Mouse (Mus musculus) layer of hippocampus, adult 2 months (tissue): Measurements from ENCODE around the gene Nuak1. TPM values are rescaled to one million over a fixed set of nuclear protein-coding genes. Genes with fewer than 3 reads are reported as not detected.

Experiments
- DNase-seq, 2 experiments: peaks; one replicate each; pipeline ENCODE4 v3.0.0; 2022; ENCODE audit warnings: low spot score in 2 of 2
- H3K27ac ChIP-seq: fragments of 200-600 bp; 2 replicates; pipeline ENCODE4 v1.8.1; 2022
- H3K4me3 ChIP-seq: fragments of 200-600 bp; 2 replicates; pipeline ENCODE4 v1.8.1; 2022; ENCODE audit warnings: mild to moderate bottlenecking
- CTCF ChIP-seq: fragments of 200-600 bp; conservative IDR thresholded peaks from 2 replicates; pipeline ENCODE4 v1.8.1; 2022; ENCODE audit warnings: antibody characterized with exemption, mild to moderate bottlenecking, moderate library complexity
- total RNA-seq, 2 experiments: library from RNA; stranded (reverse); gene quantifications; 2 replicates each; pipeline ENCODE4 v1.2.3; 2021

Nuak1 gene
- total RNA-seq, 2 experiments from 2014 or later = 47.9 to 51.4 TPM

DNA sequence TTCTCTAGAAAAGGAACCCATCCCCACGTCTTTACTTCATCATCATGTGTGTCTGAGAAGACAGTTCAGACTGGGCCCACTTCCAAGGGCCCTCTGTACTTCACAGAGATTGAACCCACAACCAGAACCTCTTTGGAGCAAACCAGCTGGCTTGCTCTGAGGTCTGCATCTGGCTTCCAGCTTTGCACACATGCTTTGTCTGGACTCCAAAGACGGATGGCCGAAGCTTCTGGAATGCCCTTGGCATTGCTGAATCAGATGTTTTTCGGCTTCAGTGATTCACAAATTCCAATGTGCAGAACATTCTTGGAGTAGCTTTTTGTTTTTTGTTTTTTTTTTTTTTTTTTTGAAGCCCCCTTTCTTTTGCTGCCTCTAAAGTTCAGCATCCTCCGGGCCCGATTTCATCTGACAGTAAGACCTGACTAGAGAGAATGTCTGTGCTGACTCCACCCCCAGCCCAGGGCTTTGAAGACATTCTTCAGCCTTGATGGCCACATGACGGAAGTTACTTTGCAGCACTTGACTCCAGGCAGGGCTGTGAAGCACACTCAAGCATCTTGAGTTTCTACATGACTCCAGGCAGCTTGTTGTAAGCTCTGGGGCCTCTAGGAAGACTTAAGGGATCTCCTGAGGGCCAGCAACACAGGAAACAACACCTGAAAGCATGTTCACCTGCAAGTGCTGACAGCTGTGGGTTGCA, 75.1 kb downstream of the Nuak1 start:
- no peak for TF ChIP-seq CTCF
- no peak overlapping the region; the same call in 1 of the 2 replicates for H3K27ac ChIP-seq
- DNase-seq = no peak

DNA sequence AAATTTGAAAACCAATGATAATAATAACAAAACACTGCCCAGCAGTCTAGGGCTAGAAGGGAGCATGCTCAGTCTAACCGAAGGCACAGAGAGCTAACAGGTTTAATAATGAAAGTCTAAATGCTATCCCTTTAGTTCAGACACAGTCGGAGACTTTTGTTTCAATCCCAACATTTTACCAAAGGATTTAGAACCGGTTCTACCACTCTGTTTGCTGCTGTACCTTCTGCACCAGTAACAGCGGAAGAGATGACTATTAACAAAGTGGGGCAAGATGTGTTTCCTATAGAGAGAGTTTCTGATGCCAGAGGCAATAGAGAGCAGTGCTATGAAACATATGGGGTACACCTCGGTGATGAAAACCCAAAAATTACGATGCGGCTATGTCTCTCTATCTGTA, 76.6 kb downstream of the Nuak1 start:
- Histone ChIP-seq H3K4me3 (no peak overlapping the region), H3K27ac (no peak overlapping the region)
- TF ChIP-seq CTCF = no peak
- no peak for DNase-seq

More for the DNA sequence above, 75.1 kb downstream of the Nuak1 start:
- H3K4me3 ChIP-seq = no peak overlapping the region

DNA sequence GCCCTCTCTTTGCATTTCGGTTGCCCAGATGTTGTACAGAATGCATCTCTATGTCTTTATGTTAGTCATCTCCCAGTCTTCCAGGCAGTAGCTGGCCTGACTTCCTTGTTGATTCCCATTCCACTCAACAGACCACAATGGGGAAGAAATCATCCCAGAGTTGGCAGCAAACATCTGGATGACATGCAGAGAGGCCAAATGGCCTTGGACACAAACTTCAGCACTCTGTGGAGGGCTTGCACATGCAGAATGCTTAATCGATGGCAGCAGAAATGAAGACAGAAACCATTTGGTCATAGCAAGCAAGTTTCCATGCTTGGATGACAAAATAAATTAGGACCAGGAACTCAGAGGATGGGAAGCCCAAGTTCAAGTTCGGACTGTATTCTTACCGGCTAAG, 79.4 kb downstream of the Nuak1 start:
- DNase-seq = no peak
- no peak for TF ChIP-seq CTCF
- H3K27ac ChIP-seq = no peak overlapping the region
- no peak overlapping the region for H3K4me3 ChIP-seq

DNA sequence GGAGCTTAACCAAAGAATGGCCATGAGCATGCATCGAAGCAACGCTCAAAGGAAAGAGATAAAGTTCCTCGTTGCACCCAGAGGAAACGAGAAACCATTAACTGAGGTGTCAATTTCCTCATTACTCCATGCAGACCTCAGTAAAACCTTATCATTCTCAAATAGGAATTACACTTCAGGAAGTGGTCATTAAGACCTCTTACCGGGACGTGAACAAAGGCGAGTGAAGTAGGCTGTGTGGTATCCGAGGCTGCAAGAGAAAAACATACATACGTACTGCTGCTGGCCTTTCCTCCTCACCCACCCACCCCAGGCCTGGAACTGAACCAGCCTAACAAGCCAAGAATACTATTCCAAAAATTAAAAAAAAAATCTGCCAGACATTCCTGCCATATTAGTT, 80.0 kb downstream of the Nuak1 start:
- Histone ChIP-seq H3K4me3 (no peak overlapping the region), H3K27ac (no peak overlapping the region)
- no peak for TF ChIP-seq CTCF
- no peak for DNase-seq

- no peak overlapping the region for H3K4me3 ChIP-seq
- DNase-seq = no peak
- TF ChIP-seq CTCF = no peak
- H3K27ac ChIP-seq = peak overlapping the region; percentile 87
Observed at GRCm38 (mm10) chr10:84358738-84359120, 81.7 kb downstream of the Nuak1 start.

DNA sequence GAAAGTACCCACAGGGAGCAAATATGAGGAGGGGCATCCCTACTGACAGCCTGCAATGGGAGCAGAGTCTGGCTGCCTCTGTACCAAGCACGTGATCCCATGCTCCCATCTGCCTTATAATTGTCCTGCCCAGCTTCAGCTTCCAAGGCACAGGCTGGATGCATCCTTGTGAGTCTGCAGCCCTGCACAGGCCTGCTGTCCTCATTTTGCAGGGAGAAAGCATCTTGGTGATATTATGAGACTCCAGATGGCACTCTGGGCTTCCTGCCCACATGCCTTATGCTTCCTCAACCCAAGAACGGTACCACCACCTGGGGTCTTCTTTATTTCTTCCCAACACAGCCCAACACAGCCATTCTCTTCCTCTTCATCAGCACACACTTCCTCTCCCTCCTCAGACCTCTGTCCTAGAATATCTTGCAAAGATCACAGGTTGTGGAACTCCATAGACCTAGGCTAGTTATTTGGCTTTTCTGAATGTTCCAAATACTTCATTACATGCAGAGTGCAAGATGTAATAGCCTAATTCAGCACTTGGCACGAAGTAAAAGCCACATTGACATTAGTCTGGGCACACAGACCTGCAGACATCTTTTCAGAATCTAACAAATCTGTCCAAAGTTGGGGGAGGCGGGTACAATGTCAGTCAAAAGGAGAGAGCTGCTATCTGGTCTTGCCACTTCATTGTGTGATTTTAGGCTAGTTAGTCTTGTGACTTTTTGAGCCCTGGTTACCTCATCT, 82.2 kb downstream of the Nuak1 start:
- peak overlapping the region; percentile 87 for H3K27ac ChIP-seq
- no peak overlapping the region for H3K4me3 ChIP-seq
- no peak for TF ChIP-seq CTCF
- peak; percentile 81 to 91 for DNase-seq

- DNase-seq = no peak
- Histone ChIP-seq H3K27ac (peak overlapping the region; percentile 87), H3K4me3 (no peak overlapping the region)
- no peak for TF ChIP-seq CTCF
Observed at GRCm38 (mm10) chr10:84357593-84357992, 82.8 kb downstream of the Nuak1 start.

DNA sequence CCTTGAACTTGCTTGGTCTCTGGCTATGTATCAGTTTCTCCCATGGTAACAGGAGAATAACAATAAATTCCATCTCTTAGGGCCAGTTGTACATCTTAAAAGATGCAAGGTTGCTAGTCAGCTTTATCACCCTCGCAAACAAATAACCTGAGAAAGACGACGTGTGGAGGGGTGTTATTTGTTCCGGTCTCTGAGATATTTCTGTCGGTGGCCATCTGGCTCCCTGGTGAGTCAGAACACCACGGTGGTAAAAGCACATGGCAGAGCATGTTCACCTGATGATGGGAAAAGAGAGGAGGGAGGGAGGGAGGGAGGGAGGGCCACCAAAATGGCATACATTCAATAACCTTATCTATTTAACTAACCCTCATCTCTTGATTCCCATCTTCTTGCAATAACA, 86.1 kb downstream of the Nuak1 start:
- DNase-seq = no peak
- no peak overlapping the region for H3K27ac ChIP-seq
- H3K4me3 ChIP-seq = no peak overlapping the region
- TF ChIP-seq CTCF = no peak

DNA sequence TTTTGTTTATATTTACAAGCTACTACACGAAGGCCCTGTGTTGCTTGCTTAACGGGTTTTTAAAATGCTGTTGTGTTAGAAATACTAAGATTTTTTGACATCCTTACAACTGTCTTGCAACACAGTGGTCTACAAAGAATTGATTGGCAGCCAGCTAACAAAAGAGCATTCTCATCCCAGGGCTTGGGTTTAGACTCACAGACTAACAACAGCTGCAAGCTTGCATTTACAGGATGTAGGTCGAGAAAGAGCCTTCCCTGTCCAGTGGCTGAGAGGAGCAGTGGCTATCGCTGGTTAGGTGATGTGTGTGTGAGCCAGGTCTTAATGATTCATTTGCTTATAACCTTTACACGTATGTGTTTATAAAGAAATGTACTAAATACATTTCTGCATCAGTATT, 94.7 kb downstream of the Nuak1 start:
- DNase-seq = no peak
- no peak for TF ChIP-seq CTCF
- Histone ChIP-seq H3K4me3 (no peak overlapping the region), H3K27ac (no peak overlapping the region)

DNA sequence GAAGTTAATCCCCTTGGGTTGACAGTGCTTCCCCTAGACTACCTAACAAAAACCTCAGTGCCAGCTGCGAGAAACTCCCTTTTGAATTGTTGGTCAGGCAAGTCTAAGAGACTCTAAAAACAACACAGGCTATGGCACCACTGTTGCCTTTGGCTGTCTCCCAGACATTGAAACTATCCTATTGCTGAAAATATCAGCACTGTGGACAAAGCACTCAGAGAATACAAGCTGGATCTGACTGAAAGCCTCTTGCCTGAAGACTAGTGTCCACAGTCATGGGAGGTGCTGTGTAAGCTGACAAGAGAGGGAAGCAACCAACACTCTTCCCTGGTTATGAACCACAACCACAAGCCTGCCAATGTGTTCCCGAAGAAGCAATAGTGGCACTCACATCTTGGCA, 96.9 kb downstream of the Nuak1 start:
- TF ChIP-seq CTCF = no peak
- DNase-seq = no peak
- Histone ChIP-seq H3K4me3 (no peak overlapping the region), H3K27ac (no peak overlapping the region)

DNA sequence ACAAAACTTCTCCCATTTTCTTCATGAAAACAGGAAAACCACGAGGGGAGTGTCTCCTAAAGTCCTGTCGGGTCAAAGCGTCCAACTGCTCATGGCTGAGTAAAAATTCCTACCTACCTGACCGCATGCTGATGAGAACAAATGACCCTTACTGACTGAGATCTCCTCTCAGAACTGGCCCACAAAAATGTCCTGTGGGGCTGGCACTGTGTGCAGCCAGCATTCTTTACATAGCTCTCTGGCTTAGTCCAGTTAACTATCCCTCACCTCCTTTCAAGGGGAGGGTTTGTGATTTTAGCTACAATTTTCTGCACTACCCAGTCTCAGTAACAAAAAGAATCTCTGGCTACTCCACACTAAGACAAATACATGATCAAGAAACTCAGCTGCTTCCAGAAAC, 100.9 kb downstream of the Nuak1 start:
- TF ChIP-seq CTCF = no peak
- H3K4me3 ChIP-seq = no peak overlapping the region
- no peak overlapping the region; the same call in 1 of the 2 replicates for H3K27ac ChIP-seq
- no peak for DNase-seq

DNA sequence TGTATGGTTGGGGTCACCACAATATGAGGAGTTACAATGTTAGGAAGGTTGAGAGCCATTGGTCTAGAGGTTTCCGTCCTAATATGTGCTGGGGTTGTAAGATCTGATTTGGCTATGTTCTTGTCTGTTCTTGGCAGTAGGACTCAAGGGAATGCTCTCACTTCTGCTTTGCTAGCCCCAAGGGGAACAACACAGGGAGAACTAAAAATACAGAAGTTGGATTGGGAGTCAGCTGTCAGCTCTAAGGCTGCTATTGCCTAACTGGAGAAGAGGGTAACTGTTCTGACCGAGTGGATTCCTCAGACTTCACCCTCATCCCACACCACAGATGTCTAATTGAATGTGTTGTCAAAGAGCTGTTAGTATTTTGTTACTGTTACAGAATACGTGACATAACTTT, 101.6 kb downstream of the Nuak1 start:
- no peak overlapping the region for H3K4me3 ChIP-seq
- H3K27ac ChIP-seq = peak overlapping the region; percentile 28; the same call in 1 of the 2 replicates
- no peak for DNase-seq
- no peak for TF ChIP-seq CTCF

GRCm38 (mm10) chr10:84335441-84335840, 105.0 kb downstream of the Nuak1 start:
- no peak for TF ChIP-seq CTCF
- Histone ChIP-seq H3K4me3 (no peak overlapping the region), H3K27ac (no peak overlapping the region)
- DNase-seq = no peak

GRCm38 (mm10) chr10:84329822-84330221, 110.6 kb downstream of the Nuak1 start:
- DNase-seq = no peak
- no peak overlapping the region for H3K4me3 ChIP-seq
- H3K27ac ChIP-seq = no peak overlapping the region
- TF ChIP-seq CTCF = no peak
